ENCODE assay signal across 13 mouse cellular contexts in the genomic region with DNA sequence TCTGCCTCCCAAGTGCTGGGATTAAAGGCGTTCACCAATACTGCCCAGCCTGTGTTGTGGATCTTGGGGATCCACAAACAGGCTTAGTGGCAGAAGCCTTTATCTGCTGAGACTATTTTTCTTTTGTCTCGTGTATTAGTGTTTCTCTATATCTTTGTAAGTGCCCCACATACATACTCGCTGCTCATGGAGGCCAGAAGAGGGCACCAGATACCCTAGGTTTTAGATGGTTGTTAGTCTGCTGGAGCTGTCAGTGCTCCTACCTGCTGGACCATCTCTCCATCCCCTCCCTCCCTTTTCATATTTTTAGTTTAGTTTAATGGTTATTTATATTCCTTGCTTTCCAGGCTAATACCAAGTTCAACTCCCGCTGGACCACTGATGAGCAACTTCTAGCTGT. TPM values are rescaled to one million over a fixed set of nuclear protein-coding genes. Genes with fewer than 3 reads are reported as not detected.
DNase-seq lines count a peak whose midpoint lies in the region; ATAC-seq and TF ChIP-seq lines count a peak whose summit lies in the region.
"Had no signal": no experiment of that assay in that cellular context is flagged by ENCODE, and none has a peak within 500 bp of the region (broad histone marks: within the 10 kb centered on the region; RNA-seq: fewer than 3 reads in every experiment).

No protein-coding gene starts in this region.

- peaks cover 72% of the 10 kb centered on the region for H3K4me1 ChIP-seq in forebrain, embryonic 12.5 days
- H3K4me1 ChIP-seq in forebrain, embryonic 10.5 days: peaks cover 79% of the 10 kb centered on the region
- peaks cover 10% of the 10 kb centered on the region; the same call in 1 of the 2 replicates for H3K4me1 ChIP-seq in lung, embryonic 14.5 days (ENCODE audit: insufficient read depth)
- peaks cover 5% of the 10 kb centered on the region for H3K4me1 ChIP-seq in lung, adult 2 months (ENCODE audit: control insufficient read depth, insufficient read depth, low read length)
- no peaks in the 10 kb centered on the region for H3K4me1 ChIP-seq in bone marrow, adult 2 months (ENCODE audit: control insufficient read depth, insufficient read depth, low read length)

- H3K27me3 ChIP-seq in forebrain, embryonic 12.5 days: no peaks in the 10 kb centered on the region
- H3K27me3 ChIP-seq in forebrain, embryonic 10.5 days (ENCODE audit: poor library complexity, severe bottlenecking): no peaks in the 10 kb centered on the region
- H3K27me3 ChIP-seq in lung, embryonic 14.5 days (ENCODE audit: insufficient read depth, low read length): no peaks in the 10 kb centered on the region
- H3K27me3 ChIP-seq: embryonic facial prominence, embryonic 15.5 days had no signal

- no peak overlapping the region for H3K9ac ChIP-seq in forebrain, embryonic 12.5 days
- no peak overlapping the region for H3K9ac ChIP-seq in lung, embryonic 14.5 days
- H3K9ac ChIP-seq: embryonic facial prominence, embryonic 15.5 days; liver, embryonic 15.5 days had no signal

- H3K9me3 ChIP-seq in forebrain, embryonic 12.5 days: no peaks in the 10 kb centered on the region
- peaks cover 5% of the 10 kb centered on the region; the same call in 1 of the 2 replicates for H3K9me3 ChIP-seq in forebrain, embryonic 10.5 days
- no peaks in the 10 kb centered on the region for H3K9me3 ChIP-seq in lung, embryonic 14.5 days (ENCODE audit: low read depth, low read length)
- H3K9me3 ChIP-seq: embryonic facial prominence, embryonic 15.5 days; liver, embryonic 15.5 days had no signal

- intact Hi-C loops in heart, postnatal 36 days (cut with DNase I): no loop called here

- no peak for DNase-seq in forebrain, embryonic 10.5 days (ENCODE audit: extremely low spot score, low spot score)
- DNase-seq in lung, embryonic 14.5 days: peak; percentile 26
- DNase-seq in lung, adult 2 months: no peak
- peak; percentile 44 for DNase-seq in retina, postnatal 1 day
- DNase-seq in heart, postnatal 36 days: no peak
- no peak for DNase-seq in thymus, postnatal 4 days
- DNase-seq: kidney, adult 18-20 months; spleen, adult 18-20 months had no signal

- no peak overlapping the region for H3K4me2 ChIP-seq in forebrain, embryonic 12.5 days
- H3K4me2 ChIP-seq in lung, embryonic 14.5 days: no peak overlapping the region
- H3K4me2 ChIP-seq: embryonic facial prominence, embryonic 15.5 days; liver, embryonic 15.5 days had no signal

- TF ChIP-seq CTCF in lung, embryonic 14.5 days (IDR thresholded peaks at IDR 0.05; ENCODE audit: low read depth): peak; percentile 39
- TF ChIP-seq CTCF in lung, adult 2 months (IDR thresholded peaks at IDR 0.05; ENCODE audit: insufficient read depth, low read length): no peak
- peak; percentile 25; the same call in 1 of the 2 replicates for TF ChIP-seq CTCF in bone marrow, adult 2 months (IDR thresholded peaks at IDR 0.05; ENCODE audit: control insufficient read depth, insufficient read depth, low read length)

- ATAC-seq in forebrain, embryonic 12.5 days (ENCODE audit: low FRiP score): no peak
- ATAC-seq in lung, embryonic 14.5 days (ENCODE audit: insufficient read depth): no peak
- ATAC-seq: midbrain, embryonic 16.5 days had no signal

- TF ChIP-seq POLR2A in lung, adult 2 months (IDR thresholded peaks at IDR 0.05; ENCODE audit: borderline replicate concordance, extremely low read depth, low read depth, low read length): no peak
- no peak for TF ChIP-seq POLR2A in bone marrow, adult 2 months (IDR thresholded peaks at IDR 0.05; ENCODE audit: borderline replicate concordance, control insufficient read depth, low read depth, low read length)

- peaks cover 80% of the 10 kb centered on the region for H3K36me3 ChIP-seq in forebrain, embryonic 12.5 days (replicated peaks)
- H3K36me3 ChIP-seq in forebrain, embryonic 10.5 days (replicated peaks): peaks cover 90% of the 10 kb centered on the region
- peaks cover 81% of the 10 kb centered on the region for H3K36me3 ChIP-seq in lung, embryonic 14.5 days (ENCODE audit: insufficient read depth)

- 0 out of 2 replicates have a peak overlapping the region, but pooled peaks have one; percentile 83 for H3K27ac ChIP-seq in forebrain, embryonic 12.5 days
- H3K27ac ChIP-seq in forebrain, embryonic 10.5 days: no peak overlapping the region
- no peak overlapping the region for H3K27ac ChIP-seq in lung, embryonic 14.5 days (ENCODE audit: low read depth)
- no peak overlapping the region for H3K27ac ChIP-seq in bone marrow, adult 2 months (ENCODE audit: control insufficient read depth, insufficient read depth, low read depth, low read length, poor library complexity)
- H3K27ac ChIP-seq: liver, embryonic 15.5 days had no signal

- WGBS in forebrain, embryonic 12.5 days: 84% methylated on average over 4 of the region's 4 CpGs
- 93% methylated on average over 4 of the region's 4 CpGs for WGBS in forebrain, embryonic 10.5 days
- 91% methylated on average over 4 of the region's 4 CpGs for WGBS in lung, embryonic 14.5 days
- WGBS in lung, adult 2 months: 92% methylated on average over 4 of the region's 4 CpGs
- WGBS in bone marrow, adult 2 months: 80% methylated on average over 4 of the region's 4 CpGs

- H3K4me3 ChIP-seq in forebrain, embryonic 12.5 days (replicated peaks): no peak overlapping the region
- H3K4me3 ChIP-seq in forebrain, embryonic 10.5 days: no peak overlapping the region
- no peak overlapping the region for H3K4me3 ChIP-seq in lung, embryonic 14.5 days (ENCODE audit: low read depth, low read length)
- H3K4me3 ChIP-seq in lung, adult 2 months (replicated peaks; ENCODE audit: extremely low read depth, low read depth, low read length): no peak overlapping the region
- no peak overlapping the region for H3K4me3 ChIP-seq in bone marrow, adult 2 months (replicated peaks; ENCODE audit: control insufficient read depth, low read depth, low read length)
- H3K4me3 ChIP-seq: embryonic facial prominence, embryonic 15.5 days; liver, embryonic 15.5 days had no signal

RNA-seq across cellular contexts. Expression of a gene that starts 6.4 kb away (rescaled TPM):
- 88.6 and 89.4 TPM in 2 replicates for polyA plus RNA-seq in forebrain, embryonic 12.5 days (2016; fragmentation: Nextera tagmentation; extraction: Ambion mirVana)
- polyA plus RNA-seq in forebrain, embryonic 10.5 days (2016; fragmentation: Nextera tagmentation; extraction: Ambion mirVana): 61.7 and 64.0 TPM in 2 replicates
- 6.0 and 7.9 TPM in 2 replicates for polyA plus RNA-seq in lung, embryonic 14.5 days (2014; fragmentation: Nextera tagmentation; extraction: Ambion mirVana)
- polyA plus RNA-seq in lung, adult 2 months (2012; rRNA removed): 1.7 and 3.3 TPM in 2 replicates
- polyA plus RNA-seq in bone marrow, adult 2 months (2011; ENCODE audit: insufficient read depth, insufficient read length, low replicate concordance, missing spikeins): 4.4 and 19.6 TPM in 2 replicates
- total RNA-seq in heart, postnatal 36 days (2021): 1 to 10 TPM; 5.4 to 7.8 TPM

RNA-seq across cellular contexts. Expression of a gene that starts 32.5 kb away (rescaled TPM):
- polyA plus RNA-seq in forebrain, embryonic 12.5 days (2016; fragmentation: Nextera tagmentation; extraction: Ambion mirVana): 90.0 and 92.2 TPM in 2 replicates
- 106 and 107 TPM in 2 replicates for polyA plus RNA-seq in forebrain, embryonic 10.5 days (2016; fragmentation: Nextera tagmentation; extraction: Ambion mirVana)
- polyA plus RNA-seq in lung, embryonic 14.5 days (2014; fragmentation: Nextera tagmentation; extraction: Ambion mirVana): 64.9 and 65.8 TPM in 2 replicates
- polyA plus RNA-seq in lung, adult 2 months (2012; rRNA removed): 14.9 and 18.5 TPM in 2 replicates
- 16.3 and 17.7 TPM in 2 replicates for polyA plus RNA-seq in bone marrow, adult 2 months (2011; ENCODE audit: insufficient read depth, insufficient read length, low replicate concordance, missing spikeins)
- total RNA-seq in heart, postnatal 36 days (2021): 10 to 100 TPM; 15.3 to 15.6 TPM

RNA-seq across cellular contexts. Expression of a gene that starts 56.1 kb away (rescaled TPM):
- polyA plus RNA-seq in forebrain, embryonic 12.5 days (2016; fragmentation: Nextera tagmentation; extraction: Ambion mirVana): 781 and 789 TPM in 2 replicates
- 862 and 888 TPM in 2 replicates for polyA plus RNA-seq in forebrain, embryonic 10.5 days (2016; fragmentation: Nextera tagmentation; extraction: Ambion mirVana)
- polyA plus RNA-seq in lung, embryonic 14.5 days (2014; fragmentation: Nextera tagmentation; extraction: Ambion mirVana): 917 and 922 TPM in 2 replicates
- polyA plus RNA-seq in lung, adult 2 months (2012; rRNA removed): 984 and 1,290 TPM in 2 replicates
- polyA plus RNA-seq in bone marrow, adult 2 months (2011; ENCODE audit: insufficient read depth, insufficient read length, low replicate concordance, missing spikeins): 369 and 431 TPM in 2 replicates
- 100 to 1,000 TPM; 395 to 437 TPM for total RNA-seq in heart, postnatal 36 days (2021)

Comparison
In these comparisons a context has a peak if more than half of its experiments do, and no peak if none do; other contexts are left out.
1. DNase-seq: peak in lung, embryonic 14.5 days (single experiment) and retina, postnatal 1 day (single experiment); none in forebrain, embryonic 10.5 days (single experiment), lung, adult 2 months (single experiment), heart, postnatal 36 days (0 of 2) and thymus, postnatal 4 days (single experiment).